Mouse (Mus musculus) left cerebral cortex, postnatal 36 days (tissue): Measurements from ENCODE around the gene Sh3gl3. TPM values are rescaled to one million over a fixed set of nuclear protein-coding genes. Genes with fewer than 3 reads are reported as not detected.
A peak's percentile ranks its signal among the peaks of the same experiment; 100 is the strongest.

ENCODE experiments used
- DNase-seq, 2 experiments: peaks; one replicate each; pipeline ENCODE4 v3.0.0; 2021 to 2022; ENCODE audit warnings: low spot score in 2 of 2, mixed read lengths in 1 of 2
- intact Hi-C: fragments of 180-260 bp; cut with DNase I; formaldehyde crosslinking; loops from one replicate; pipeline ENCODE4 v1.15.1; 2025
- total RNA-seq, 2 experiments: library from RNA; stranded (reverse); gene quantifications; 2 replicates each; pipeline ENCODE4 v1.2.3; 2021

The Sh3gl3 gene
- total RNA-seq, 2 experiments from 2014 or later = 53.3 to 59.8 TPM

GRCm38 (mm10) chr7:82274011-82274709, 100.5 kb downstream of the Sh3gl3 start:
- intact Hi-C loops = loop anchor here (5.0 kb wide), 1 partner anchor 317 kb away; no protein-coding TSS in a partner anchor
- peak; percentile 43 to 63 for DNase-seq

GRCm38 (mm10) chr7:82274975-82275374, 101.3 kb downstream of the Sh3gl3 start:
- intact Hi-C loops = loop anchor here (5.0 kb wide), 1 partner anchor 318 kb away; no protein-coding TSS in a partner anchor
- no peak for DNase-seq

- peak in 1 of 2 experiments; percentile 35 for DNase-seq
- intact Hi-C loops = no loop called here
Measured at GRCm38 (mm10) chr7:82275529-82276204, 102.0 kb downstream of the Sh3gl3 start.

GRCm38 (mm10) chr7:82282011-82282410, 108.4 kb downstream of the Sh3gl3 start:
- intact Hi-C loops = no loop called here

GRCm38 (mm10) chr7:82282464-82282863, 108.8 kb downstream of the Sh3gl3 start:
- intact Hi-C loops = no loop called here
- DNase-seq = peak; percentile 31 to 35

More at GRCm38 (mm10) chr7:82282011-82282410, 108.4 kb downstream of the Sh3gl3 start:
- DNase-seq = no peak

GRCm38 (mm10) chr7:82287242-82287641, 113.6 kb downstream of the Sh3gl3 start:
- intact Hi-C loops = no loop called here
- no peak for DNase-seq

GRCm38 (mm10) chr7:82293441-82293840, 119.8 kb downstream of the Sh3gl3 start:
- intact Hi-C loops = no loop called here
- DNase-seq = no peak

- intact Hi-C loops = no loop called here
- no peak for DNase-seq
Measured at GRCm38 (mm10) chr7:82294083-82294482, 120.4 kb downstream of the Sh3gl3 start.

- DNase-seq = no peak
- intact Hi-C loops = no loop called here
Measured at GRCm38 (mm10) chr7:82294611-82295010, 121.0 kb downstream of the Sh3gl3 start.

- no peak for DNase-seq
- intact Hi-C loops = no loop called here
Measured at GRCm38 (mm10) chr7:82308398-82308797, 134.8 kb downstream of the Sh3gl3 start.

- no peak for DNase-seq
- intact Hi-C loops = no loop called here
Measured at GRCm38 (mm10) chr7:82318515-82318914, 144.9 kb downstream of the Sh3gl3 start.

- intact Hi-C loops = no loop called here
- no peak for DNase-seq
Measured at GRCm38 (mm10) chr7:82326616-82327015, 153.0 kb downstream of the Sh3gl3 start.

GRCm38 (mm10) chr7:82327201-82327600, 153.6 kb downstream of the Sh3gl3 start:
- intact Hi-C loops = no loop called here

GRCm38 (mm10) chr7:82327881-82328280, 154.2 kb downstream of the Sh3gl3 start:
- intact Hi-C loops = no loop called here

More at GRCm38 (mm10) chr7:82327201-82327600, 153.6 kb downstream of the Sh3gl3 start:
- DNase-seq = no peak

GRCm38 (mm10) chr7:82329831-82330230, 156.2 kb downstream of the Sh3gl3 start:
- DNase-seq = no peak
- intact Hi-C loops = no loop called here

More at GRCm38 (mm10) chr7:82327881-82328280, 154.2 kb downstream of the Sh3gl3 start:
- DNase-seq = no peak

GRCm38 (mm10) chr7:82330860-82331259, 157.2 kb downstream of the Sh3gl3 start:
- DNase-seq = no peak
- intact Hi-C loops = no loop called here

GRCm38 (mm10) chr7:82334000-82334399, 160.4 kb downstream of the Sh3gl3 start:
- intact Hi-C loops = no loop called here

GRCm38 (mm10) chr7:82335211-82336121, 161.8 kb downstream of the Sh3gl3 start, which contains the start of gene Adamtsl3:
TSS of gene Adamtsl3 (plus strand) at chr7:82335694.
- peak in 1 of 2 experiments; percentile 8 for DNase-seq
- intact Hi-C loops = no loop called here

More at GRCm38 (mm10) chr7:82334000-82334399, 160.4 kb downstream of the Sh3gl3 start:
- no peak for DNase-seq

- intact Hi-C loops = no loop called here
- DNase-seq = peak in 1 of 2 experiments; percentile 16
Measured at GRCm38 (mm10) chr7:82336132-82336531, 162.5 kb downstream of the Sh3gl3 start.

- intact Hi-C loops = no loop called here
- no peak for DNase-seq
Measured at GRCm38 (mm10) chr7:82338121-82338520, 164.5 kb downstream of the Sh3gl3 start.
